ENCODE assay signal across 34 mouse cellular contexts in genomic region chr10:130330711-130331110, GRCm38 (mm10). TPM values are rescaled to one million over a fixed set of nuclear protein-coding genes. Genes with fewer than 3 reads are reported as not detected.
DNase-seq lines count a peak whose midpoint lies in the region; ATAC-seq and TF ChIP-seq lines count a peak whose summit lies in the region.
"Had no signal": no experiment of that assay in that cellular context is flagged by ENCODE, and none has a peak within 500 bp of the region (broad histone marks: within the 10 kb centered on the region; RNA-seq: fewer than 3 reads in every experiment).

No protein-coding gene starts in this region.

- no peaks in the 10 kb centered on the region for H3K9me3 ChIP-seq in hindbrain, embryonic 14.5 days (ENCODE audit: control insufficient read depth, low read length)
- no peaks in the 10 kb centered on the region for H3K9me3 ChIP-seq in hindbrain, embryonic 10.5 days
- H3K9me3 ChIP-seq: embryonic facial prominence, embryonic 13.5 days; hindbrain, embryonic 12.5 days; kidney, embryonic 15.5 days; limb, embryonic 13.5 days; liver, embryonic 12.5 days; neural tube, embryonic 15.5 days; stomach, embryonic 15.5 days had no signal

- no peak for TF ChIP-seq CTCF in thymus, adult 2 months (IDR thresholded peaks at IDR 0.05; ENCODE audit: borderline replicate concordance, control insufficient read depth, extremely low read depth, insufficient read depth, low read length, poor library complexity)

- no peak for TF ChIP-seq POLR2A in thymus, adult 2 months (IDR thresholded peaks at IDR 0.05; ENCODE audit: control insufficient read depth, extremely low read depth, insufficient read depth, low read length, poor library complexity)

- no peak for ATAC-seq in hindbrain, embryonic 14.5 days (ENCODE audit: low FRiP score)
- peak; percentile 33; the same call in 1 of the 2 replicates for ATAC-seq in neutrophil, adult 5-6 weeks (ENCODE audit: extremely low read depth, insufficient number of reproducible peaks, low FRiP score, poor library complexity, severe bottlenecking)
- ATAC-seq: forebrain, embryonic 16.5 days; liver, embryonic 12.5 days; liver, postnatal 0 days had no signal

- no peaks in the 10 kb centered on the region for H3K27me3 ChIP-seq in hindbrain, embryonic 14.5 days (ENCODE audit: control insufficient read depth, insufficient read depth, low read length)
- H3K27me3 ChIP-seq in hindbrain, embryonic 10.5 days (ENCODE audit: insufficient read depth, poor library complexity, severe bottlenecking) = no peaks in the 10 kb centered on the region
- no peaks in the 10 kb centered on the region for H3K27me3 ChIP-seq in thymus, adult 2 months (ENCODE audit: control insufficient read depth, insufficient read depth, low read length)
- H3K27me3 ChIP-seq: embryonic facial prominence, embryonic 13.5 days; hindbrain, embryonic 12.5 days; kidney, embryonic 15.5 days; limb, embryonic 13.5 days; liver, embryonic 12.5 days; neural tube, embryonic 15.5 days; stomach, embryonic 15.5 days had no signal

- no peaks in the 10 kb centered on the region for H3K36me3 ChIP-seq in hindbrain, embryonic 14.5 days (replicated peaks; ENCODE audit: control insufficient read depth, insufficient read depth)
- no peaks in the 10 kb centered on the region for H3K36me3 ChIP-seq in hindbrain, embryonic 10.5 days
- H3K36me3 ChIP-seq in thymus, adult 2 months (ENCODE audit: control insufficient read depth, insufficient read depth, low read length) = peaks cover 23% of the 10 kb centered on the region
- H3K36me3 ChIP-seq: embryonic facial prominence, embryonic 13.5 days; hindbrain, embryonic 12.5 days; kidney, embryonic 15.5 days; limb, embryonic 13.5 days; liver, embryonic 12.5 days; neural tube, embryonic 15.5 days; stomach, embryonic 15.5 days had no signal

- H3K4me3 ChIP-seq in hindbrain, embryonic 14.5 days (replicated peaks; ENCODE audit: low read length) = no peak overlapping the region
- no peak overlapping the region for H3K4me3 ChIP-seq in hindbrain, embryonic 10.5 days
- no peak overlapping the region for H3K4me3 ChIP-seq in thymus, adult 2 months (ENCODE audit: control insufficient read depth, insufficient read depth, low read length)
- H3K4me3 ChIP-seq: embryonic facial prominence, embryonic 13.5 days; hindbrain, embryonic 12.5 days; kidney, embryonic 15.5 days; layer of hippocampus, adult 2 months; limb, embryonic 13.5 days; liver, embryonic 12.5 days; neural tube, embryonic 15.5 days; stomach, embryonic 15.5 days had no signal

- 91% methylated on average over 1 of the region's 1 CpGs for whole genome bisulfite sequencing in hindbrain, embryonic 14.5 days
- whole genome bisulfite sequencing in hindbrain, embryonic 10.5 days = 88% methylated on average over 1 of the region's 1 CpGs
- WGBS in thymus, adult 2 months = 80% methylated on average over 1 of the region's 1 CpGs

- peak; percentile 16 for DNase-seq in hindbrain, embryonic 14.5 days (ENCODE audit: low spot score)
- no peak for DNase-seq in hindbrain, embryonic 10.5 days (ENCODE audit: low spot score)
- peak; percentile 26 for DNase-seq in T-cell, adult 2 months (ENCODE audit: low spot score)
- peak; percentile 73 for DNase-seq in induced T-regulatory cell, adult 2 months (ENCODE audit: low read depth)
- no peak for DNase-seq in thymus, adult 2 months
- no peak for DNase-seq in adrenal gland, adult 2 months
- DNase-seq in thymus, postnatal 14 days = no peak
- DNase-seq: adrenal gland, postnatal 14 days; cerebellum, adult 11 months; cerebellum, adult 9-11 months; heart, postnatal 14 days; kidney, adult 11 months; kidney, postnatal 36 days; liver, postnatal 0 days; lung, postnatal 4 days; midbrain, embryonic 14.5 days; right cerebral cortex, postnatal 25 days; thymus, postnatal 4 days had no signal

- no peaks in the 10 kb centered on the region for H3K4me1 ChIP-seq in hindbrain, embryonic 14.5 days (replicated peaks; ENCODE audit: control insufficient read depth, insufficient read depth, low read length)
- H3K4me1 ChIP-seq in hindbrain, embryonic 10.5 days (replicated peaks) = no peaks in the 10 kb centered on the region
- peaks cover 2% of the 10 kb centered on the region; the same call in 1 of the 2 replicates for H3K4me1 ChIP-seq in thymus, adult 2 months (replicated peaks; ENCODE audit: control insufficient read depth, insufficient read depth, low read length)
- H3K4me1 ChIP-seq: embryonic facial prominence, embryonic 13.5 days; hindbrain, embryonic 12.5 days; kidney, embryonic 15.5 days; limb, embryonic 13.5 days; liver, embryonic 12.5 days; neural tube, embryonic 15.5 days; stomach, embryonic 15.5 days had no signal

- H3K27ac ChIP-seq in hindbrain, embryonic 14.5 days = no peak overlapping the region
- H3K27ac ChIP-seq in hindbrain, embryonic 10.5 days = no peak overlapping the region
- no peak overlapping the region for H3K27ac ChIP-seq in thymus, adult 2 months (ENCODE audit: control insufficient read depth, insufficient read depth, low read length)
- H3K27ac ChIP-seq: embryonic facial prominence, embryonic 13.5 days; hindbrain, embryonic 12.5 days; kidney, embryonic 15.5 days; layer of hippocampus, adult 2 months; limb, embryonic 13.5 days; liver, embryonic 12.5 days; neural tube, embryonic 15.5 days; stomach, embryonic 15.5 days had no signal

- H3K9ac ChIP-seq in hindbrain, embryonic 14.5 days = no peak overlapping the region
- H3K9ac ChIP-seq: embryonic facial prominence, embryonic 13.5 days; hindbrain, embryonic 12.5 days; kidney, embryonic 15.5 days; limb, embryonic 13.5 days; liver, embryonic 12.5 days; liver, postnatal 0 days; neural tube, embryonic 15.5 days; stomach, embryonic 15.5 days had no signal

- H3K4me2 ChIP-seq in hindbrain, embryonic 14.5 days (replicated peaks) = no peak overlapping the region
- H3K4me2 ChIP-seq: embryonic facial prominence, embryonic 13.5 days; hindbrain, embryonic 12.5 days; kidney, embryonic 15.5 days; limb, embryonic 13.5 days; liver, embryonic 12.5 days; neural tube, embryonic 15.5 days; stomach, embryonic 15.5 days had no signal

RNA-seq across cellular contexts. Expression of gene Tespa1, which starts 8.0 kb away (rescaled TPM):
- not detected in 2 replicates for polyA plus RNA-seq in hindbrain, embryonic 14.5 days (2014; fragmentation: Nextera tagmentation; extraction: Ambion mirVana)
- not detected in 2 replicates for polyA plus RNA-seq in hindbrain, embryonic 10.5 days (2016; fragmentation: Nextera tagmentation; extraction: Ambion mirVana)
- 70.0 and 70.5 TPM in 2 replicates for total RNA-seq in neutrophil, adult 5-6 weeks (2017)
- polyA plus RNA-seq in thymus, adult 2 months (2012; rRNA removed) = 68.1 and 72.4 TPM in 2 replicates
- under 1 TPM; 0.35 to 0.90 TPM for total RNA-seq in adrenal gland, adult 2 months (2021)
- polyA plus RNA-seq in adrenal gland, adult 2 months (2012; rRNA removed) = 0.09 TPM in 1 of 2 replicates, not detected in the other
- polyA plus RNA-seq: forebrain, embryonic 16.5 days; heart, embryonic 14.5 days; hindbrain, embryonic 12.5 days had no signal

RNA-seq across cellular contexts. Expression of gene Neurod4, which starts 50.7 kb away (rescaled TPM):
- polyA plus RNA-seq in hindbrain, embryonic 14.5 days (2014; fragmentation: Nextera tagmentation; extraction: Ambion mirVana) = 1.2 and 2.1 TPM in 2 replicates
- 14.0 and 23.1 TPM in 2 replicates for polyA plus RNA-seq in hindbrain, embryonic 10.5 days (2016; fragmentation: Nextera tagmentation; extraction: Ambion mirVana)
- total RNA-seq in neutrophil, adult 5-6 weeks (2017) = 0.61 and 1.0 TPM in 2 replicates
- polyA plus RNA-seq in thymus, adult 2 months (2012; rRNA removed) = 0.05 TPM in 1 of 2 replicates, not detected in the other
- total RNA-seq in adrenal gland, adult 2 months (2021) = 1 to 10 TPM in 1 of 2 experiments, under 1 TPM in 1; 0.61 to 1.1 TPM
- polyA plus RNA-seq in adrenal gland, adult 2 months (2012; rRNA removed) = 0.08 TPM in 1 of 2 replicates, not detected in the other
- total RNA-seq: ES-E14; gastrocnemius, adult 8-10 months; heart, postnatal 14 days; monocyte, adult 5-6 weeks had no signal
- polyA plus RNA-seq: gonadal fat pad, adult 2 months; heart, embryonic 14.5 days; kidney, embryonic 15.5 days; limb, embryonic 13.5 days; liver, embryonic 12.5 days; liver, postnatal 0 days; lung, embryonic 16.5 days had no signal

Comparison
In these comparisons a context has a peak if more than half of its experiments do, and no peak if none do; other contexts are left out.
1. DNase-seq: peak in hindbrain, embryonic 14.5 days (single experiment), T-cell, adult 2 months (single experiment) and induced T-regulatory cell, adult 2 months (single experiment); none in hindbrain, embryonic 10.5 days (single experiment), thymus, adult 2 months (single experiment), adrenal gland, adult 2 months (single experiment) and thymus, postnatal 14 days (single experiment).
2. RNA of gene Tespa1, which starts 8.0 kb away (polyA plus RNA-seq): 68.1 to 72.4 TPM in thymus, adult 2 months; 0.09 TPM in adrenal gland, adult 2 months, not detected in hindbrain, embryonic 14.5 days and not detected in hindbrain, embryonic 10.5 days; every median in the first group is over 10 times any median in the second.